Mouse (Mus musculus) embryonic facial prominence, embryonic 14.5 days (tissue): Measurements from ENCODE around the gene Triobp. TPM values are rescaled to one million over a fixed set of nuclear protein-coding genes. Genes with fewer than 3 reads are reported as not detected.

Experiments used
- ATAC-seq: fragments of 200-750 bp; cut with Nextera tagmentation; 2 replicates; pipeline ENCODE4 v1.8.0; 2017; ENCODE audit warnings: low read depth, moderate number of reproducible peaks, moderate TSS enrichment
- DNase-seq: peaks from one replicate; pipeline ENCODE4 v3.0.0-alpha.2; 2015; ENCODE audit warnings: low spot score
- H3K27ac ChIP-seq: fragments of 300-500 bp; sonication (generic); replicated peaks from 2 replicates; pipeline ENCODE4 v1.5.1; 2014; ENCODE audit warnings: low read depth, mild to moderate bottlenecking, low read length, moderate library complexity
- H3K27me3 ChIP-seq: fragments of 300-500 bp; sonication (generic); replicated peaks from 2 replicates; pipeline ENCODE4 v1.6.1; 2014; ENCODE audit warnings: low read length; ENCODE audit not compliant: control insufficient read depth, insufficient read depth
- H3K36me3 ChIP-seq: fragments of 300-500 bp; sonication (generic); 2 replicates; pipeline ENCODE4 v1.6.1; 2014; ENCODE audit warnings: low read length, mixed read lengths; ENCODE audit not compliant: control insufficient read depth, insufficient read depth
- H3K4me1 ChIP-seq: fragments of 300-500 bp; sonication (generic); 2 replicates; pipeline ENCODE4 v1.6.1; 2014; ENCODE audit warnings: antibody characterized with exemption, low read length; ENCODE audit not compliant: control insufficient read depth, insufficient read depth
- H3K4me2 ChIP-seq: fragments of 300-500 bp; sonication (generic); 2 replicates; pipeline ENCODE4 v1.6.1; 2014; ENCODE audit warnings: low read depth, mild to moderate bottlenecking, low read length, moderate library complexity, mixed read lengths
- H3K4me3 ChIP-seq: fragments of 300-500 bp; sonication (generic); 2 replicates; pipeline ENCODE4 v1.5.1; 2014; ENCODE audit warnings: low read depth, mild to moderate bottlenecking, low read length
- H3K9ac ChIP-seq: fragments of 300-500 bp; sonication (generic); 2 replicates; pipeline ENCODE4 v1.6.1; 2014; ENCODE audit warnings: low read depth, mild to moderate bottlenecking, low read length, moderate library complexity, mixed read lengths
- H3K9me3 ChIP-seq: fragments of 300-500 bp; sonication (generic); 2 replicates; pipeline ENCODE4 v1.6.1; 2016; ENCODE audit warnings: low read length; ENCODE audit not compliant: control insufficient read depth
- WGBS: fragments of 180-500 bp; shearing (Covaris S2); extraction: QIAGEN DNeasy Blood & Tissue Kit; methylation state at CpG from one replicate; pipeline ENCODE4 v1.1.7; 2014; 5-methylcytosine and 5-hydroxymethylcytosine counted together
- microRNA-seq: library from miRNA; unstranded; fragments of <30 nt; microRNA quantifications from one replicate; pipeline ENCODE4, GENCODE M21; 2016; ENCODE audit warnings: borderline number of aligned reads
- polyA plus RNA-seq: library from polyadenylated mRNA; unstranded; fragments of >200 nt; fragmentation: Nextera tagmentation; extraction: Ambion mirVana; gene quantifications from 2 replicates; pipeline ENCODE4 v1.2.1, GENCODE M21; 2014

Triobp gene
- polyA plus RNA-seq, 1 experiment from 2014 or later = 46.2 TPM

- Histone ChIP-seq H3K4me1 (no peaks in the 10 kb centered on the region), H3K9me3 (no peaks in the 10 kb centered on the region), H3K9ac (no peak overlapping the region), H3K4me3 (no peak overlapping the region), H3K27me3 (no peaks in the 10 kb centered on the region), H3K36me3 (peaks cover 41% of the 10 kb centered on the region), H3K27ac (no peak overlapping the region), H3K4me2 (no peak overlapping the region)
- no peak for DNase-seq
- WGBS = 57% methylated on average over 13 of the region's 13 CpGs
- ATAC-seq = no peak
Measured at GRCm38 (mm10) chr15:79051461-79052360, 104.2 kb downstream of the Triobp start.

DNA sequence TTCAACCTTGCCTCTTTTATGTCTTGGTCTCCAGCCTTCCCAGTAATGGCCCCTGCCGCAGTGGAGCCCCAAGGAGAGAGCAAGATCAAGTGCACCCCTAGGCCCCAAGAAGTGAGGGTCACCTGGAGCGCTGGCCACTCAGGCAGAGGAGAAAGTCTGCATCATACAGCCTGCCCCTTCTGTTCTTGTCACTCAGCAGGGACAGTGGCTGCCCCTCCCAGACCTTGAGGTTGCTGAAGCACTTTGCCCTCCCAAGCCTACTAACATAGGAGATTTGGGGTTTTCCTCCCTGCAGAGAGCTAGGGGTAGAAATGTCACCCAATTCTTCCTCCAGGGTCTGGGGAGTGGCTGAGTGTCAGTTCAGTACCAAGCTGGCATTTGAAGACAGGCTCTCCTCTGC is 104.8 kb downstream of the Triobp start:
- Histone ChIP-seq H3K27me3 (no peaks in the 10 kb centered on the region), H3K4me2 (no peak overlapping the region), H3K27ac (no peak overlapping the region), H3K36me3 (peaks cover 48% of the 10 kb centered on the region), H3K4me3 (no peak overlapping the region), H3K9ac (no peak overlapping the region), H3K4me1 (no peaks in the 10 kb centered on the region), H3K9me3 (no peaks in the 10 kb centered on the region)
- DNase-seq (no peak), ATAC-seq (no peak)
- 81% methylated on average over 2 of the region's 2 CpGs for WGBS

Small RNA genes within 50 kb of the gene (microRNA-seq; reads per million reads assigned to microRNA genes)
- 2.2 reads per million, percentile 8 among the genes with 10 or more reads in this experiment for gene Mir6956

Other genes starting within 250 kb of the Triobp start
- 0.18 and 0.28 TPM in 2 replicates for gene Elfn2, start 229.0 kb upstream of the Triobp start, polyA plus RNA-seq
- gene Mfng, start 174.2 kb upstream of the Triobp start, polyA plus RNA-seq = 13.6 and 13.7 TPM in 2 replicates
- gene Card10, start 144.7 kb upstream of the Triobp start, polyA plus RNA-seq = 6.1 and 6.3 TPM in 2 replicates
- 30.8 and 36.1 TPM in 2 replicates for gene Cdc42ep1, start 105.1 kb upstream of the Triobp start, polyA plus RNA-seq
- 0.89 and 1.4 TPM in 2 replicates for gene Lgals2, start 92.2 kb upstream of the Triobp start, polyA plus RNA-seq
- gene Gga1, start 70.5 kb upstream of the Triobp start, polyA plus RNA-seq = 42.5 and 46.9 TPM in 2 replicates
- gene Gm49510, start 48.1 kb upstream of the Triobp start, polyA plus RNA-seq = 0.58 and 0.98 TPM in 2 replicates
- 40.8 and 44.1 TPM in 2 replicates for gene Sh3bp1, start 48.0 kb upstream of the Triobp start, polyA plus RNA-seq
- gene Pdxp, start 33.8 kb upstream of the Triobp start, polyA plus RNA-seq = 19.6 and 21.0 TPM in 2 replicates
- 2,628 and 2,877 TPM in 2 replicates for gene Lgals1, start 21.0 kb upstream of the Triobp start, polyA plus RNA-seq
- gene Nol12, start 12.8 kb upstream of the Triobp start, polyA plus RNA-seq = 51.1 and 54.3 TPM in 2 replicates
- 168 and 202 TPM in 2 replicates for gene H1f0, start 80.7 kb downstream of the Triobp start, polyA plus RNA-seq
- gene Galr3, start 94.2 kb downstream of the Triobp start, polyA plus RNA-seq = not detected in 2 replicates
- gene Ankrd54, start 115.2 kb downstream of the Triobp start, polyA plus RNA-seq = 42.6 and 43.6 TPM in 2 replicates
- gene Eif3l, start 127.5 kb downstream of the Triobp start, polyA plus RNA-seq = 197 and 220 TPM in 2 replicates
- 10.5 and 10.8 TPM in 2 replicates for gene Micall1, start 161.2 kb downstream of the Triobp start, polyA plus RNA-seq
- gene Polr2f, start 193.3 kb downstream of the Triobp start, polyA plus RNA-seq = 305 TPM in 2 replicates
- 8.5 and 12.2 TPM in 2 replicates for gene 1700088E04Rik, start 193.5 kb downstream of the Triobp start, polyA plus RNA-seq
- gene Sox10, start 217.5 kb downstream of the Triobp start, polyA plus RNA-seq = 16.2 and 17.7 TPM in 2 replicates